Mouse (Mus musculus): ENCODE measurements around the gene Pou6f2.

- no peak for TF ChIP-seq CHD2 (IDR thresholded peaks at IDR 0.05; ENCODE audit: low read depth, low read length)
- TF ChIP-seq ZC3H11A (IDR thresholded peaks at IDR 0.05; ENCODE audit: borderline replicate concordance, low read depth, low read length), result no peak
- TF ChIP-seq HCFC1 (IDR thresholded peaks at IDR 0.05; ENCODE audit: borderline replicate concordance, insufficient read depth, low read length), result no peak
- TF ChIP-seq ZNF384 (IDR thresholded peaks at IDR 0.05; ENCODE audit: low read depth, low read length), result no peak
- no peak for TF ChIP-seq MAFK (IDR thresholded peaks at IDR 0.05; ENCODE audit: insufficient read depth, low read depth, low read length)
Measured at GRCm38 (mm10) chr13:18153949-18154582, 243.4 kb downstream of the Pou6f2 start.

Measured in ES-E14 (cell line).